Mouse (Mus musculus): ENCODE results near the gene Mef2c.

Gene Mef2c

DNA sequence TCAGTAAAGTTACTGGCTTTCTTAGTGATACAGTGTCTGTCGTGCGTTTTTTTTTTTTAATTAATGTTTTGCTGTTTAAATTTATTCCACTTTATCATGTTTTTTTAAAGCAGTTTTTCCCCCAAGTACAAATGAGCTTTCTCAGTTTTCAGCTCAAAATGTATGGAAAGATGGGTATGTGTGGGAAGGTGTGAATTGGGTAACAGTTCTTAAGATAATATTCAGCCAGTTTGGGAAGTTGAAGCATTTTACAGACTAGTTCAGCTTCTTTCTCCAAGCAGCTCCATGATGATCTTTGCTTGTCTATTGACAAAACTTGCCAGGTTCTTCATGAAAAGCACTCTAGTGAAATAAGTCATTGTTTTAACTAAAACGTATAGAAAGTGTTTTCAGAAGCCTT, 163.2 kb downstream of the Mef2c start:
- no peak for DNase-seq (ENCODE audit: low read depth)

DNA sequence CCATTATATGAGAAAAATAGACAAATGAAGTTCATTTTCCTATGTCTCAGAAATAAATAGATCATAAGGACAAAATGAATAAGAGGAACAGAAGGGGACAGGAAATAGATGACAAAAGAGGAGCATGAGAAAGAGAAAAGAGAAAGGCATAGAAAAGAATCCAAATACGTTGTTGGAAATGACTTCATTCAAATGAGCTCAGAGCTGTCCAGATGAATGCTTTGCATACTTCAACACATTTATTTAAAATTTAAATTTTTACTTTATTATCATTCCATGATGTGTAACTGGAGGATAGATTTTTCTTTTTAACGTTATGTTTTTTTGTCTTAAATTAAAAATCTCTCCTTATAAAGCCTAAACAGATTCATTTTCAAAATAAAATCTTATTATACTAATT, 203.8 kb downstream of the Mef2c start:
- no peak for DNase-seq (ENCODE audit: low read depth)

GRCm38 (mm10) chr13:83712778-83713380, 209.0 kb downstream of the Mef2c start:
- DNase-seq (ENCODE audit: low read depth), result no peak

DNA sequence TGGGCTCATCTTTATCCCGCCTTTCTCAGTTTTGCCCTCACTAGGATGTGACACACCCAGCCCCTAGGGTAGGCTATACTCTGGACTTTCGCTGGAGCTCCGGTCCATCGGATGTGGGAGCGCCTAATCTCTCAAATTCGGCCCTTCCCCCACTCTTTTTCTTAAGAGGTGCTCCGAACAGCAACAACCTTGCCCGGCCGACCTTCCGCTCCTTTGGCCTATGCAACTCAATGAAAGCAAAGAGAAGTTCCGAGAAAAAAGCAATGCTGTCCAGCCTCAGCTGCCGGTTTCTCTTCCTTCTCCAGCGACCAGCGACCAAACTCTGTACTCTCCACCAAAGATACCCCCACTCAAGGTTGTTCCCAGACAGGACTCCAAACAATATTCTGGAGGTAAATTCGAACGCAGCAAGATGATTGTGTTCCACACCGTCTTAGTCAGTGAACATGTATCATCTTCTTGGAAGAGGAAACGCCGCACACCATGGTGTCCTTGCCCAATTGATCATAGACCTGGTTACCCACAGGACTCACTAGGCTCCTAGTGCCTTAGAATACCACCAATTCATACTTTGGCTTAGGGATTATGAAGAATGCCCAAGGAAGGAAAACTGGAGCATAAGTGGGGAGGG, 209.9 kb downstream of the Mef2c start:
- DNase-seq (ENCODE audit: low read depth), result no peak

- DNase-seq (ENCODE audit: low read depth), result peak; percentile 67
These were observed 210.9 kb downstream of the Mef2c start for GRCm38 (mm10) chr13:83714466-83715307.

GRCm38 (mm10) chr13:83715308-83715785, 211.5 kb downstream of the Mef2c start:
- no peak for DNase-seq (ENCODE audit: low read depth)

- no peak for DNase-seq (ENCODE audit: low read depth)
These were observed 212.3 kb downstream of the Mef2c start for GRCm38 (mm10) chr13:83715971-83716615.
